Mouse (Mus musculus): ENCODE measurements at regions not wholly inside any gene's neighbourhood (a gene's known extent, or its start where the extent isn't known, plus 50 kb on each side); places are given as distances from the start of the nearest gene placed in this dataset.

DNA sequence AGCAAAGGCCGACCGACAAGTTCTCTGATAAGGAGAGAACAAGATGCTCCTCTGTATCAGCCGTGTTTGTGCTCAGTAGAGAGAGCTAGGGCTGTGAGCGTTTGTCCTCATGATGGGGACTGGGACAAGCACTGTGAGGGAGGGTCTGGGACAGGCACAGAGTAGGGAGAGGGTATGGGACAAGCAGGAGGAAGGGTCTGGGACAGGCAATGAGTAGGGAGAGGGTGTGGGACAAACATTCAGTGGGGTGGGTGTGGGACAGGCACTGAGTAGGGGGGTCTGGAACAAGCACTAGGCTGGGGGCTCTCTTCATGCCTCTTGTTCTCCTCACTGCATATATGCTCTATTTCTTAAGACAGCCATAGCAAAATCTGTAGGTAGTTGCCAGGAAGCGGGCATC, 70.2 kb upstream of the Plcl2 start:
- DNase-seq (ENCODE audit: low spot score in 2 of 2): no peak

DNA sequence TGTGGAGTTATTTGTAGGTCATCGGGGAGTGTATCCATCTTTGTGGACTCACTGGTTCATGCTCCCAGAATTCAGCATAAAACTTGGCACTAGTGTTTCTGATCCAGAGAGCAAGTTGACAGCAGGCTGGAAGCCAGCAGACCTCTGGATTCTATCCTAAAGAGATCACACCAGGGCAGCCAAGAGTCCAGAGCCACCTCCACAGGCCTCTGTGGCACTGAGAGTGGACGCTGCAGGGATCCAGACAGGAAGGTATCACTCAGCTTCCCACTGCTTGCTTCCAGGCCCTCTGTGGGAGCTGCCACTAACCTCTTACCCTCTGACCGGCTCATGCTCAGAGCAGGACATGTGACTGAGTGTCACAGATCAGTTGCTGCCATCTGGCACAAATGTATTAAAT, 69.8 kb upstream of the Plcl2 start:
- no peak for DNase-seq (ENCODE audit: low spot score in 2 of 2)

DNA sequence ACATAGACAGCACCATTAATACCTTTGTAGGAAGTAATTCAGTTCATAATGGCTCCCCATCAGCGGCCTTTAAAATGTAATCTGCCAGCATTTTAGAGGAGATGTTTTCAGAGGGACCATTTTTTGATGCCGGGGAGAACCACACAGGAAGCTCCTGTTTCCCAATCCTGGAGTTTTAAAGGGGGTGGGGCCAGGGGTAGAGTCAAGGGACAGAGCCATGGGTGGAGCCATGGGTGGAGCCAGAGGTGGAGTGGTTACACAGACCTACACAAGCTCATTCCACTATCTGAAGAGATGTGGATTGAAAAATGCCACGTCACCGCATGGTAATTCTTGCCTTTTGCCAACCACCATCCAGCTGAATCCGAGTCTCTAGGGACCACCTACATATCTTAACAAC, 67.1 kb upstream of the Plcl2 start:
- DNase-seq (ENCODE audit: low spot score in 2 of 2): no peak

DNA sequence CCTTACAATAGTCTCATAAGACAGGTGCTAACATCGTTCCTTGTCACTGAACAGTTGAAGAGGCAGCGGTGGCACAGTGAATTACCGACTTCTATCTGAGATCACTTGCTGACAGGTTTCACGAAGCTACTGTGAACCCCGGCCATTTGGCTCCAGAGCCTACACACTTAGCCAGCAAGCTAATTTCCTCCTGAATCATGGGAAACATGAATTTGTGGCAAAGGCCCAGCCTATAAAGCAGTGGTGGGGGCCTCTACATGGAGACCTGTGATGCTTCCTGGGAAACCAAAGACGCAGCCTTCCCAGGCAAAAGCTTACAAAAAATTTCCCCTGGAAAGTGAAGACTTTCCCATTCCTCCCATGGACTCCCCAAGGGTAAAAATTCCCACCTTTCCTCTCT, 66.3 kb upstream of the Plcl2 start:
- DNase-seq (ENCODE audit: low spot score in 2 of 2): no peak

DNA sequence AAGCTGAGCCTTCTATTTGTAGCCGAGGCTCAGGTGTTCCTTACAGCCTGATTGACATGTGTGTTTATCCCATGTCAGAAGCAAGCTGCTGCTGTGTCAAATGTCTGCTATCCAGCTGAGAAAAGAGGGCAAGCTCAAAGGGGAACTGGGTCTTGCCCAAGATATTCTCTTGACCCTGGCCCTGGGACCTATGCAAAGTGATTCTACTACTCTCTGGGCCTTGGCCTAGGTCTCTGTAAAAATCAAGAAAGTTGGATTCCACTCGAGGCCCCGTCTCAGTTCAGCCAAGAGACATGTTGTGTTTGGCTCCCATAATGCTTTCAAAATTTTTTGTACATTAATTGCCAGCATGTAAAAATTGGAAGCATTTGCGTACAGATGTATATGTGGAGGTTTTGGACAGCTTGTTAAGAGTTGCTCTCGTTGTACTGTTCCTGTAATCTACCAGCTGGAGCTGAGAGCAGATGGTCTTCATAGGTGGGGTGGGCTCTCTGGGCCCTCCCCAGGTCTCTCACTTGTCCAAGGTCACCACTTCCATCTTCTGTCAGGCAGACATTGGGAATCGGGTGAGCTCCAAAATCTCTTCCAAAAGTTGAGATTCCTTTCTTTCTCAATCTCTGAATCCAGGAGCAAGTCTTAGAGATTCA, 65.7 kb upstream of the Plcl2 start:
- DNase-seq (ENCODE audit: low spot score in 2 of 2): no peak

DNA sequence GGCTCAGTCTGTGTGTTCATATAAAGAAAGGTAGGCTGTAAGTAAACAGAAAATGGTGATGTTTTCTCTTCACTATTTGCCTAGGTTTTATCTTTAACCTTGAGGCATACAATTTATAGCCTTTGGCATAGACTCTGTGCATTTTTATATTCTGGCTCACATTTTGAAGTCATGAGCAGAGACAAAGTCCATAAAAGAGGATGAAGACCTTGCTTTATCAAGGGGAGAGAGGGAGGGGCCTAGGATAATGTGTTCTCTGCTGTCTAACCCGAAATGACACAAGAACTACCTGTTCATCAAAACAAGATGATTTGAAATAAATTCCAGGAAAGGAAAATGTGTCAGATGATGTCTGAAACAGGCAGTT, 65.2 kb upstream of the Plcl2 start:
- DNase-seq (ENCODE audit: low spot score in 2 of 2): no peak

DNA sequence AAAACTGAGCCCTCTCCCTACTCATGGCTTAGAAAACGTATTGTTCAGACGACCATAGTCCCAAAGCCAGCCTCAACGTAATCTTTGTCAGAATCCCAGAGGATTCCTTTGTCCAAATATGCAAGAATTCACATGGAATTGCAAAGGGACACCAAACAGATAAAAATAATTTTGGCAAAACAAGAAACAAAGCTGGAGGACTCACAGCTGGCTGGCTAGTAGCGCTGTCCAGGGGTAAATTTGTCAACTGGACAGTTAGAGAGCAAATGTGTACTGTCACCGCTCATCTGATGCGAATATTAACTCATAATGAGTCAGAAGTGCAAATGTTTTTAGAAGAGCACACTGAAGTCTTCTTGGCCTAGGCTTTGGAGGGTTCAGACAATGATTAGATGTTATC, 60.5 kb upstream of the Plcl2 start:
- DNase-seq (ENCODE audit: low spot score in 2 of 2): no peak

DNA sequence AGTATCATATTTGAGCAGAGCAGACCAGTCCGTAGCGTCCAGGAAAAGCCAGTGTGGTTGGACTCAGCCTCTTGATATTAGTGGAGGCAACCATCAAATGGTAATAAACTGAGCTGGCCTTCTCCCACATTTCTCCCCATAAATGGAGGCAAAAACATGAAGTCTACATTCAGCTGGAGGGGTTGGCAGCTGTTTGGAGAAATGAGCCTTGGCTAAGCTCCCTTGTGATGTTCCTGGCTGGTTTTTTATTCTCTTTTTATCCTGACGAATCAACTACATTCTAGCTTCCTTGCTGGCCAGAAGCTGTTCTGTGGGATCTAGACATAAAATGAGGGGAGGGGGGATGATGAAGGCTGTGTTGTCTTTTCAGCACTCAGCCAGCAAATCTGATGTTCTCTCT, 57.6 kb upstream of the Plcl2 start:
- no peak for DNase-seq (ENCODE audit: low spot score in 2 of 2)

DNA sequence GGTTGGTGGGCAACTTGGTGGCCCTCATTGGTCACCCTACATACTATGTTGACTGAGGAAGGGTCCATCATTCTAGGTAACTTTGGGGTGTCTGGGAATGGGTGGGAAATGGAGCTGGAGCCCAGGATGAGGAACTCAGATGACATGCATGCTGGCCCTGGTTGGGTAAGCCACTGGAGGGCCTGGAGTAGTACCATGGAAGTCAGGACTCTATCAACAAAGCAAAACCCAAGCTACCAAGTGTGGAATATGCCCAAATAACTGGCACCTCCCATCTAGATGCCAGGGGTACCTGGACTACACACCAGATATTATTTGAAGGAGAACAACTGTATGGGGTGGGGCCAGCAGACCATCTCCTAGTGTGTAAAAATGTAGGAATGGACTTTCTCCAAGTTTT, 55.7 kb upstream of the Plcl2 start:
- DNase-seq (ENCODE audit: low spot score in 2 of 2): no peak

DNA sequence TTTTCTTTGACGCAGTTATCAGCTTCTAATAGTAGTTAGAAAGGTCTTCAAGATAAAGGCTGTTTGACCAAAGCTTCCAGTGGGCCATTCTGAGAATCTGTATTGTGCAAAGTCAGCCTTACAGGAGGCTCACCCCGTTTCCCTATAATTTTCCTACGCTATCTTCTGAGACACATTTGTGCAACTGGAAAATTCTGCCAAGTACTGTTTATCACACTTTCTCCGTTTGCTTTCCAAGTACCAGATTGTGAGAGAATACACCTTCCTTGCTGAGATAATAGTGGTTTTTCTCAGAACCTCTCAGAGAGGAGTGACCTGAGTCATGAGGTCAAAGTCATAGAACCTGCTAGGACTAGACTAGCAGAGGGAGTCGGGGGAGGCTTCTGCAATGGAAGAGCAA, 55.2 kb upstream of the Plcl2 start:
- no peak for DNase-seq (ENCODE audit: low spot score in 2 of 2)

DNA sequence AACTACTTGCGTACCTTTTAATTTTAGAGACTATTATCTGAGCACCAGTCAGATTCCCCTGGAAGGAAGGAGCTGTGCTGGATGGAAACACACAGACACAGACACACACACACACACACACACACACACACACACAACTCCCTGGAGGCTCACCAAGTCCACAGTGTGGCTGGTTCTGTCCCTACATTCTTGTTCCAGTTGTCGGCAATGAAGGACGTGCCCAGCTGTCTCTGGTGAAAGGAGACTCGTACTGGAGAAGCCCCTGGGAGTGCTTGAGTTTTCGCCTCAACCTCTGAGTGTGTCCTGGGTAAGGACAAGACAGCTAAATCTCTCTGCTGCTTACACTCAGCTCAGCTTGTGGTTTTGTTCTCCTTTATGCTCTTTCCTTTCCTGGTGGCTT, 54.3 kb upstream of the Plcl2 start:
- DNase-seq (ENCODE audit: low spot score in 2 of 2): no peak

DNA sequence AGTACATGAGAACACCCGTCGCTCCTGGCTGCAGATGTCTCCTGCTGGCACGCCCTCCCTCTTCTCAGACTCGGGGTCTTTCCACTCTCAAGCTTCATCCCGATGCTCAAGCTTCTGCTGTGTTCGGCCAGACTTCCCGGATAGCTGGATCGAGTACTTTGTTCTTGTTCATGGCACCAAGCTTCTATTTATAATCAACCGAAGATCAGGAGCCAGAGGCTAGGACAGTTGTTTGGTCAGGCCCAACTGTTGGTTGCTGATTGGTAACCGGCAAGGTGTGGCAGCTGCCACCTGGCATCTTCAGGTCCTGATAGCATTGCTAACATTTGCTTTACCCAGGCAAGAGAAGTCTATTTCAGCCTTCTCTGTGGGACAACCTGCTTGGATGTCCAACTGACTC, 53.5 kb upstream of the Plcl2 start:
- DNase-seq (ENCODE audit: low spot score in 2 of 2): no peak

DNA sequence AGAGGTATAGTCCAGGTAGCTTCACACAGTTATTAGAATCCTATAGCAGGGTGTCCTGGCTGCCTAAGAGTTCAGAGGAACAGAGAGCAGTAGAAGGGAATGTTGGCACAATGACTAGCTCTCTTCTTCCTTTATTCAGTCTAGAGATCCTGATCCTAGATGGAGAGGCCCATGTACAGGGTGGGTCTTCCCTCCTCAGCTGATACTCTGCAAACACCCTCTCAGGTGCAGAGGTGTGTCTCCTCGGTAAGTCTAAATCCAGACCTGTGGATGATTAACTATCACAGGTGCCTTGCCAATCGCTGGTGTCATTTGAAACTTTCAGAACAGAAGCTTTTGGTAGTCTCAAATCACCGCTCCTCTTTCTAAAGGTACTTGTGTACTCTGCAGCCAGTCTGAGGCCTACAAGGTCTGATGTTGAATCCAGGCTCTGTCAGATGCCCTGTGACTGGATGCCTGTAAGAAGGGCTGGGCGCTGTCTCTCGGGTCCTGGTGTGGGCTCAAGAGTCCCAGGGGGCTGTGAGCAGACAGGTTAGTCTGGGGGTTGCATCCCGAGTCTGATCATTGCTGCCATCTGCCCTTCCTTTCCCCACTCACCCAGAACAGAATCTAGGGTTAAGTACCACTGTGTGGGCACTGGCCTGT, 52.0 kb upstream of the Plcl2 start:
- DNase-seq (ENCODE audit: low spot score in 2 of 2): no peak

DNA sequence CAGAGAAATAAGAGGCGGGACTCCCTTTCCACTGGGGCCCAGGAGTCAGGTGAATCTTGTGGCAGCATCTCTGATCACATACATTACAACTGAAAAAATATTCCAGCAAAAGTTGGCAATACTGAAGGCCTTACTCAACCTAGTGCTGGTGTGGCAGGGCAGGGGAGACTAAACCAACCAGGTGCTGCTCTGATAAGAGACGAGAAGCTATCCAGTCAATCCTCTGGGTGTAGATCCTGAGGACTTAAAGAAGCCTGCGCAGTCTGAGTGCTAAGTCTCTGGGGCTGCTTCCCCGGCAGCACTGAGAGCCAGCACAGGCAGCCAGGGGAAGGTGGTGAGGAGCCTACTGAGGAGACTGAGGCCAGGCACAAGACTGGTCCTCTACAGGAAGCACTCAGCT, 51.0 kb upstream of the Plcl2 start:
- DNase-seq (ENCODE audit: low spot score in 2 of 2): no peak

All from right cerebral cortex, postnatal 10 days (tissue).